Mouse (Mus musculus) erythroblast, embryonic 14.5 days (primary cell): ENCODE measurements around the gene Trmt10c. TPM values are rescaled to one million over a fixed set of nuclear protein-coding genes. Genes with fewer than 3 reads are reported as not detected.
"Not testable (repeated sequence)": the region's sequence is repeated elsewhere in the genome, so short reads cannot be mapped to it uniquely, and the experiment has no call there.

Experiments used
- H3K27me3 ChIP-seq: 2 replicates; pipeline ENCODE4 v1.6.1; 2012; ENCODE audit warnings: inconsistent platforms; ENCODE audit not compliant: control insufficient read depth
- H3K36me3 ChIP-seq: 2 replicates; pipeline ENCODE4 v1.6.1; 2012; ENCODE audit warnings: mild to moderate bottlenecking, inconsistent platforms; ENCODE audit not compliant: control insufficient read depth
- H3K4me1 ChIP-seq: 2 replicates; pipeline ENCODE4 v1.6.1; 2012; ENCODE audit warnings: inconsistent platforms; ENCODE audit not compliant: control insufficient read depth
- H3K4me3 ChIP-seq: replicated peaks from 2 replicates; pipeline ENCODE3; 2012; ENCODE audit warnings: moderate library complexity, mild to moderate bottlenecking, inconsistent platforms
- H3K9me3 ChIP-seq: 2 replicates; pipeline ENCODE4 v1.6.1; 2012; ENCODE audit warnings: low read length, inconsistent platforms, mixed read lengths; ENCODE audit not compliant: control insufficient read depth
- GATA1 ChIP-seq: IDR thresholded peaks from 2 replicates; pipeline ENCODE4 v1.6.1; 2012; ENCODE audit warnings: low read length, inconsistent platforms, mixed read lengths
- TAL1 ChIP-seq: IDR thresholded peaks from 3 replicates; pipeline ENCODE4 v1.6.1; 2012; ENCODE audit warnings: low read length, inconsistent platforms, mixed read lengths
- polyA plus RNA-seq: library from polyadenylated mRNA; stranded (reverse); fragments of >175 nt; gene quantifications from 2 replicates; pipeline ENCODE4 v1.2.3, GENCODE M21; 2012

Trmt10c gene
- polyA plus RNA-seq, 1 experiment, result 0.21 TPM

DNA sequence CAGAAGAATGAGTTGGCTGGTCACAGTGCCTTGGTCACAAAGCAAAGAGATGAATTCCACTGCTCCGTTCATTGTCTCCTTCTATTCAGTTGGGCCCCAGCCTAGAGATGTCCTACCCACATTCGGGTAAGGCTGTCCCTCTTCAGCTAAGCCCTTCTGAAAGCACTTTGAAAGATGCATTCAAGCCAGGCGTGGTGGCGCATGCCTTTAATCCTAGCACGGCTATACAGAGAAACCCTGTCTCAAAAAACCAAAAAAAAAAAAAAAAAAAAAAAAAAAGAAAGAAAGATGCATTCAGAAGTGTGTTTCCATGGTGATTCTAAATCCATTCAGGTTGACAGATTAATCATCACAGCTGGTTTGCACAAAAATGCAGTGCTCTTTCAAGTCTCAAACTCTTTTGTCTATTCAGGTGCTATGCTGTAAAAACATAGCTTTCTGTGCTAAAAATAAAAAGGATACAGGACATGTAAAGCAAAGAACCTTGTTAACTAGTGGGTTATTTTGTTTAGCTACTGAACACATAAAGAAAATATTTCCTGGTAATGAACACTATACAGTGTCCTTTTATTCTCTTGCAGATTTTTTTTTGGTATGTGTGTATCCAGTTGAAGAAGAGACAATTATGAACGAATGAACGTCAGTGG is 19.4 kb upstream of the Trmt10c start:
- Histone ChIP-seq H3K4me3 (no peak overlapping the region), H3K4me1 (peaks cover 11% of the 10 kb centered on the region), H3K27me3 (no peaks in the 10 kb centered on the region), H3K9me3 (no peaks in the 10 kb centered on the region), H3K36me3 (no peaks in the 10 kb centered on the region)
- TF ChIP-seq TAL1 (peak; percentile 19; the same call in 1 of the 3 replicates), GATA1 (no peak)

DNA sequence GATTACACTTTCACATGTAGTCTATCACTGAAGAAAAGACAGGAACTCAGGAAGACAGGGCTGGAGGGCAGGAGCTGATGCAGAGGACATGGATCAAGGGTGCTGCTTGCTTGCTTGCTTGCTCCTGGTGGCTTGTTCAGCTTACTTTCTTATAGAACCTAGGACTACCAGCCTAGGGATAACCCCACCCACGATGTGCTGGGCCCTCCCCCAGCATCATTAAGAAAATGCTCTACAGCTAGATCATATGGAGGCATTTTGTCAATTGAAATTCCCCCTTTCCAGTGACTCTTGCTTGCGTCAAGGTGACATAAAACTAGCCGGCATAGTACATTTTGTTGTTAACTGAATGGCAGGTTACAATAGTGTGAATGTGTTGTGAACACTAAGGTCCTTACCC is 18.3 kb upstream of the Trmt10c start:
- Histone ChIP-seq H3K4me1 (peaks cover 10% of the 10 kb centered on the region), H3K4me3 (no peak overlapping the region), H3K36me3 (no peaks in the 10 kb centered on the region), H3K27me3 (no peaks in the 10 kb centered on the region), H3K9me3 (no peaks in the 10 kb centered on the region)
- TF ChIP-seq GATA1, result no peak
- TF ChIP-seq TAL1, result no peak

DNA sequence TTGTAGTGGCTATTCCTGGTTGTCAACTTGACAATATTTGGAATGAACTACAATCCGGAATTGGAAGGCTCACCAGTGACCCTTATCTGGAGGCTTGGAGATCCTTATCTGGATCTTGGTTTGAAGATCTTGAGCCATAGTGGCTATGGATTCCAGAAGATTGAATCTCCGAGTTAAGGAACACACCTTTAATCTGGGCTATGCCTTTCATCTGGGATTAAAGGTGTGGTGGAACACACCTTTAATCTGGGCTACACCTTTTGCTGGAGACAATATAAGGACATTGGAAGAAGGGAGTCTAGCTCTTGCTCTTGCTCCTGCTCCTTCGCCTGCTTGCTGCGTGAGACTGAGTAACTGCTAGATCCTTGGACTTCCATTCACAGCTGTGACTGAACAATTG is 10.4 kb upstream of the Trmt10c start, which contains the start of gene Senp7:
Gene Senp7, plus strand, starts transcription at position 301 of the 400 bp plus-strand sequence.
- H3K4me3 ChIP-seq, H3K36me3 ChIP-seq, H3K27me3 ChIP-seq, H3K4me1 ChIP-seq, H3K9me3 ChIP-seq: not testable (repeated sequence)

DNA sequence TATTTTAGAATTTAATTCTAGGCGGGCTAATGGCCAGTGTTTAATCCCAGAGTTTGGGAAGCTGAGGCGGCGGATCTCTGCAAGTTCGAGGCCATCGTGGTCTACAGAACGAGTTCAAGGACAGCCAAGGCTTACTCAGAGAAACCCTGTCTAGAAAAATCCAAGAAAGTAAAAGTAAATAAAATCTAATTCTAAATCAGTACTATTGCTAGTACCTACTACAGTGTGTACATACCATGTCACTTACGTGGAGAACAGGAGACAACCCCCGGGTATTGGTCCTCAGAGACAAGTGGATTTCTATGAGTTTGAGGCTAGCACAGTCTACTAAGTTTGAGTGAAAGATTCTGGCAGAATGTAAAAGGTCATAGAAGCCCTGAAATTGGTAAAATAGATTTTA is 471 bp upstream of the Trmt10c start:
- no peaks in the 10 kb centered on the region for H3K27me3 ChIP-seq
- TF ChIP-seq GATA1, result no peak
- no peak for TF ChIP-seq TAL1
- peak overlapping the region; percentile 78 for H3K4me3 ChIP-seq
- no peaks in the 10 kb centered on the region for H3K9me3 ChIP-seq
- H3K4me1 ChIP-seq, result peaks cover 25% of the 10 kb centered on the region
- peaks cover 28% of the 10 kb centered on the region for H3K36me3 ChIP-seq

DNA sequence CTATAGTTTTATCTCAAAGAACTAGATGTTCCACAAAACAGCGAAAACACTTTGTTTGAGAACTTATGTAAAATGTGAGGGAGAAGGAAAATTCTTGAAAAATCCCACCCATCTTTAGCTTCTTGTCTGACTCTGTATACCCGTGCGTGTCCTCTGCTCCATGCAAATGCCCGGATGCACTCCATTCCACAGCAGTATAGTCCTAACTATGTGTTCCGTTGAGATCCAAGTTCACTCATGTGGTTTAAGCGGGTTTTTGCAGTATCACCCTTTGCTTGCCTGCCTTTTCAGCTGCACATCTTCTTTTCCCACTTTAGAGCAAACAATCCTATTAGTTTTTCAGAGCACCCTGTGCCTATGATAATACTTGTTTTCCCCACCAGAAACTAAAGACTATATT is 1.1 kb downstream of the Trmt10c start:
- no peaks in the 10 kb centered on the region for H3K9me3 ChIP-seq
- H3K27me3 ChIP-seq, result no peaks in the 10 kb centered on the region
- H3K4me1 ChIP-seq, result peaks cover 27% of the 10 kb centered on the region
- TF ChIP-seq GATA1 (no peak), TAL1 (no peak)
- H3K4me3 ChIP-seq, result peak overlapping the region; percentile 78
- H3K36me3 ChIP-seq, result peaks cover 43% of the 10 kb centered on the region

DNA sequence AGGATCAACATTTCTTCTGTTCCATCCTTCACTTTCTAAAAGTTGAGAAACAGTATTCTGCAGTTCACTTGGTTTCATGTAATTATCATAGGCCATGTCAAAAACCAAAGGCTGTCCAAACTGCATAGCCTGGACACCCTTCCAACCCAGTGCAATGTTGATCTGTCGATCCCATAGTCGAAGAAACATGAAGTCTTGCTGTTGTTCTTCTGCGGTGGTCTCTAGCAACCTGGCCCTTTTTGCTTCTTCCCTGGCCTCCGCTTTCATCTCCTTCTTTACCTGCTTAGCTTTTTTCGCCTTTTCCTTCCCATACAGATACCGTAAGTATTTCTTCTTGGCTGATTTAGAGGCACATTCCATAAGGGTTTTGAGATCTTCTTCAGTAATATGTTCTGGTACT is 3.1 kb downstream of the Trmt10c start:
- Histone ChIP-seq H3K36me3 (peaks cover 48% of the 10 kb centered on the region), H3K27me3 (no peaks in the 10 kb centered on the region), H3K4me1 (peaks cover 40% of the 10 kb centered on the region), H3K9me3 (no peaks in the 10 kb centered on the region), H3K4me3 (no peak overlapping the region)
- TF ChIP-seq GATA1 (no peak), TAL1 (no peak)

DNA sequence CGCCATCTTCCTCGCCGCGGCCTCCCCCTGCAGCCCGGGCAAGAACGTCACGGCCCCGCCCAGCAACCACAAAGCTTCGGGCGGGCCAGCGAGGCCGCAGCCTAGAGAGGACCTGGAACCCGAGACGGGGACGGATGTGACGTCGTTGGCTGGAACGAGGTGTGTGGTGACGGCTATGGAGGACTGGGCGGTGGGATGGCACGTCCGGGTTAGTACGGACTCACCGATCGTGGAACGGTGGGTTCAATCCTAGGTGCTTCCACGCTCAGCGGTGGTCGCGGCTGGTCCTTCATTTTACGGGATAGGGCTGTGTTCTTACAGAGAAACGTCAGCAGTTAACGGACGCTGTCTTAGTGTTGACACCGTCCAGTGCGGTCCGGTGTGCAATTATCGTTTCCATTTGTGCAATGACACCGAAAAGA is 7.9 kb downstream of the Trmt10c start, which contains the start of gene Pcnp:
Gene Pcnp, minus strand, starts transcription at position 79 of the 422 bp plus-strand sequence.
- H3K9me3 ChIP-seq, result no peaks in the 10 kb centered on the region
- TF ChIP-seq TAL1 (no peak), GATA1 (no peak)
- no peaks in the 10 kb centered on the region for H3K27me3 ChIP-seq
- peaks cover 31% of the 10 kb centered on the region for H3K4me1 ChIP-seq
- peak within 1 kb of the TSS; percentile 80 for H3K4me3 ChIP-seq
- H3K36me3 ChIP-seq, result peaks cover 63% of the 10 kb centered on the region

DNA sequence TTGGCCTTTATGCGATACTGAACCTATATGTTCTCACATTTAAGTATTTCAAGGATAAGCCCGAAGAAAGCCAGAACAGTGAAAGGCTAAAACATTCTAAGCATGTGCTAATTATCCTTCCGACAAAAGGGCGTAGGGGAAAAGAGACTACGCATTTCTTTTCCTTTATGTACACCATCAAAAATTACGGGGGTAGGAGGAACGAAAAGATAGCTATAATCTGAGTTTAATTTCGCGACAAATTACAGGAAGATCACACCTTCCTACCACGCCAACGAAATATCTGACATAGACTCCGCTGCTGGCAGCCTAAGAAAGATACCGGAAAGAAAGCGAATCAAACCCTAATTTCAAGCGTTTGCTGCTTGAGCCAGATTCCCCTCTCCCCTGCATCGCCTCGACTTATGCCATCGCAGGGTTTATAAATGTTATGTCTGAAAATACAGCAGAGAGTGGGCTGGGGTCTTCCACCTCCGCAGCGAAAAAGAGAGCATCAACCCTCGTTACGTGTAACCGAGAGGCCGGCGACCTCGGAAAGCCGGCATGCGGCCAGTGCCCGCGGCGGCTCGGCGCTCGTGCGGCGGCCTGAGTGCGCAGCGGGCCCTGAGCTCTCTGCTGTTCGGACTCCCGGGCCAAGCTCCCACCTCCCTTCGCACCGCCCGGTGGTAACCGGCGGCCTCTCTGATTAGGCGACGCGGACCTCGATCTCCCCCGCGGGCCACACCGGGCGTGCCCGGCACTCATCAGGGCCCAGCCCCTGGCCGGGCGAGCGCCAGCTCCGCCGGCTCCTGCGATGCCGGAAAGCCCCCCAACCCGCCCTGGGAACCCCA is 8.7 kb downstream of the Trmt10c start:
- H3K4me1 ChIP-seq, result peaks cover 30% of the 10 kb centered on the region
- no peak for TF ChIP-seq GATA1
- no peak for TF ChIP-seq TAL1
- H3K27me3 ChIP-seq, result no peaks in the 10 kb centered on the region
- no peaks in the 10 kb centered on the region for H3K9me3 ChIP-seq
- peak overlapping the region; percentile 80 for H3K4me3 ChIP-seq
- peaks cover 62% of the 10 kb centered on the region for H3K36me3 ChIP-seq

DNA sequence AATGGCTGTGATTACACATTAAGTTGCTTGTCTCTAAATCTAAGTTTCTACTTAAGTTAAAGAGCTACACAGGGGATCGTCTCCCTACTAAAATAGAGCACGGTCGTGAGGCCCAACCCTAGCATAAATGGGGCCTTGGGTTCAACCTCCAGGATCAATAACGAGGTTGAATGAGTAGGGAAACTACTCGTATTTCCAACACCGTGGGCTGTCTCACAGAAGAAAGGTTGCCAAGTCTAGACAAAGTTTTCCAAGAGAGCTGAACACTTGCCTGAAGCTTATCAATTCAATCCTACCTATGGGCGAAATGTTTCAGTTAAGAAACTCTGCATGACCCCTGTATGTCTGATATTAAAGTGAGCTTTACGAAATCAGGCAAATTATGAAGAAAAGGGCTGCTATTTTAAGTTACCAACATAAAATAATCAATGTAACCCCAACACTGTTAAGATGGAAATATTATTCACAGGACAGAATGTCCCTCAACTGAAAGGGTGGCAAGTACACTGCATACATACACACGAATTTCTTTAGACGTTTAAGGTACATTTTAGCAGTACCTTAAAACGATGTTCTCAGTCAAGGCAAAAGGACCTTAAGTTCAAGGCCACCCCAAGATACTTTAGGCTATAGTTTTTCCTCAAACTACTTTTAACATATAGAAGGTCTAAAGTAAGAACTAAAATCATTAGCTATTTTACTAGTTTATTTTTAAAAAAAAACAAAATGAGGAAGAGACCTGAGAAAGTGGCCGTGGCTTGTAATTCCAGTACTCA is 9.6 kb downstream of the Trmt10c start:
- Histone ChIP-seq H3K9me3 (no peaks in the 10 kb centered on the region), H3K27me3 (no peaks in the 10 kb centered on the region), H3K36me3 (peaks cover 58% of the 10 kb centered on the region), H3K4me1 (peaks cover 30% of the 10 kb centered on the region), H3K4me3 (peak overlapping the region; percentile 80)
- TF ChIP-seq GATA1 (no peak), TAL1 (no peak)
